Mouse (Mus musculus) left cerebral cortex, adult 18-20 months (tissue): Measurements from ENCODE around the gene Pgr15l. TPM values are rescaled to one million over a fixed set of nuclear protein-coding genes. Genes with fewer than 3 reads are reported as not detected.

Experiments
- DNase-seq, 2 experiments: peaks; one replicate each; pipeline ENCODE4 v3.0.0; 2021 to 2022; ENCODE audit warnings: low spot score in 2 of 2, mixed read lengths in 1 of 2
- long read RNA-seq, 2 experiments: library from polyadenylated mRNA; stranded (forward); transcript quantifications; one replicate each; pipeline ENCODE4 v2.0.0; 2021
- total RNA-seq, 2 experiments: library from RNA; stranded (reverse); gene quantifications; 2 replicates each; pipeline ENCODE4 v1.2.3; 2021

The Pgr15l gene
- under 1 TPM in 1 of 2 experiments, not detected in 1; 0.19 TPM for total RNA-seq
- long read RNA-seq, experiment 1, result 0 reads
- long read RNA-seq, experiment 2, result 0 reads

GRCm38 (mm10) chrX:97072369-97072768, at the start of gene Pgr15l:
Gene Pgr15l, plus strand, starts transcription at chrX:97072596.
- DNase-seq, result no peak

DNA sequence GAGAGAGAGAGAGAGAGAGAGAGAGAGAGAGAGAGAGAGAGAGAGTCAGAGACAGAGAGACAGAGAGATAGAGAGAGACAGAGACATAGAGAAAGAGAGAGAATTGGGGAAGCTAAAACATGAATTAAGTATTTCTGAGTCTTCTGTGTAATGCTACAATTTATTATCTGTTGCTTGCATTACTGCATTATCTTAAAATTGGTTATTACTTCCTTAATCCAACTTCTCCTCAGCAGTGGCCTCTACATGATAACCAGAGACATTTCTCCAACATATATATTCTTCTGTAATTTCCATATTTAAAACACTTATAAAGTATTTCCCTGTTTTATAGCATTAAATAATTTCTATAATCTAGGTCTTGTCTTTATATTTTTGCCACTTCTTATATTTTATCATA, 44.9 kb upstream of the Pgr15l start:
- no peak for DNase-seq

GRCm38 (mm10) chrX:97069816-97070215, 2.6 kb upstream of the Pgr15l start:
- DNase-seq, result peak; percentile 3 to 8
